Mouse (Mus musculus) bone marrow macrophage, adult 2 months (primary cell): ENCODE measurements around the gene Shc4.

Experiments used
- CTCF ChIP-seq: IDR thresholded peaks from 2 replicates; pipeline ENCODE4 v1.5.1; 2012; ENCODE audit warnings: low read depth, mild to moderate bottlenecking, low read length, moderate library complexity
- POLR2A ChIP-seq: IDR thresholded peaks from 2 replicates; pipeline ENCODE4 v1.6.1; 2012; ENCODE audit warnings: mild to moderate bottlenecking, low read depth, low read length, borderline replicate concordance

GRCm38 (mm10) chr2:125577670-125578069 is 146.3 kb downstream of the Shc4 start:
- TF ChIP-seq POLR2A (no peak), CTCF (no peak)
